In genomic region chr11:44962746-44963440, GRCm38 (mm10) we compare ENCODE assay signal across 19 mouse cellular contexts.
"Had no signal": no experiment of that assay in that cellular context is flagged by ENCODE, and none has a peak within 500 bp of the region (broad histone marks: within the 10 kb centered on the region; RNA-seq: fewer than 3 reads in every experiment).

No protein-coding gene starts in this region.

- H3K4me2 ChIP-seq: liver, embryonic 11.5 days; lung, embryonic 14.5 days; midbrain, embryonic 12.5 days; midbrain, embryonic 15.5 days; neural tube, embryonic 12.5 days; neural tube, embryonic 15.5 days had no signal

- H3K4me3 ChIP-seq: layer of hippocampus, adult 2 months; midbrain, embryonic 12.5 days; midbrain, embryonic 15.5 days; neural tube, embryonic 12.5 days; neural tube, embryonic 15.5 days had no signal

- DNase-seq: kidney, postnatal 25 days; layer of hippocampus, adult 9-11 months; liver, postnatal 0 days; lung, embryonic 14.5 days; retina, postnatal 1 day; right cerebral cortex, postnatal 25 days; spleen, adult 18-20 months; thymus, adult 18-20 months; thymus, postnatal 36 days had no signal

- H3K4me1 ChIP-seq: midbrain, embryonic 12.5 days had no signal

- H3K36me3 ChIP-seq: midbrain, embryonic 12.5 days; midbrain, embryonic 15.5 days; neural tube, embryonic 12.5 days; neural tube, embryonic 15.5 days had no signal

- H3K27me3 ChIP-seq: midbrain, embryonic 12.5 days; midbrain, embryonic 15.5 days; neural tube, embryonic 12.5 days; neural tube, embryonic 15.5 days had no signal

- H3K9ac ChIP-seq: liver, embryonic 14.5 days; liver, postnatal 0 days; lung, embryonic 14.5 days; midbrain, embryonic 12.5 days; midbrain, embryonic 15.5 days; neural tube, embryonic 12.5 days; neural tube, embryonic 15.5 days had no signal

- ATAC-seq: liver, postnatal 0 days; lung, postnatal 0 days; midbrain, embryonic 15.5 days had no signal

- H3K27ac ChIP-seq: kidney, postnatal 0 days; layer of hippocampus, adult 2 months; liver, embryonic 14.5 days; macrophage; midbrain, embryonic 12.5 days; midbrain, embryonic 15.5 days; neural tube, embryonic 12.5 days had no signal

- H3K9me3 ChIP-seq: midbrain, embryonic 12.5 days; midbrain, embryonic 15.5 days; neural tube, embryonic 12.5 days; neural tube, embryonic 15.5 days had no signal
